Mouse (Mus musculus) cerebellum, adult (tissue): Measurements from ENCODE around the gene Rspo1.
"Not testable (repeated sequence)": the region's sequence is repeated elsewhere in the genome, so short reads cannot be mapped to it uniquely, and the experiment has no call there.

Source experiments
- ATAC-seq: cut with Nextera tagmentation; 2 replicates; pipeline ENCODE4 v1.9.2; 2017; ENCODE audit warnings: mild to moderate bottlenecking, moderate library complexity, mixed read lengths; ENCODE audit not compliant: insufficient number of reproducible peaks, low FRiP score, low TSS enrichment

Rspo1 gene

GRCm38 (mm10) chr4:124985671-124986602 is at the start of gene Rspo1:
TSS of gene Rspo1 (plus strand) at chr4:124986430.
- no peak for ATAC-seq

- peak; percentile 99 for ATAC-seq
Measured at GRCm38 (mm10) chr4:124936613-124937471, 49.4 kb upstream of the Rspo1 start, which contains the start of gene 9930104L06Rik. TSS of gene 9930104L06Rik (plus strand) at chr4:124937048.

DNA sequence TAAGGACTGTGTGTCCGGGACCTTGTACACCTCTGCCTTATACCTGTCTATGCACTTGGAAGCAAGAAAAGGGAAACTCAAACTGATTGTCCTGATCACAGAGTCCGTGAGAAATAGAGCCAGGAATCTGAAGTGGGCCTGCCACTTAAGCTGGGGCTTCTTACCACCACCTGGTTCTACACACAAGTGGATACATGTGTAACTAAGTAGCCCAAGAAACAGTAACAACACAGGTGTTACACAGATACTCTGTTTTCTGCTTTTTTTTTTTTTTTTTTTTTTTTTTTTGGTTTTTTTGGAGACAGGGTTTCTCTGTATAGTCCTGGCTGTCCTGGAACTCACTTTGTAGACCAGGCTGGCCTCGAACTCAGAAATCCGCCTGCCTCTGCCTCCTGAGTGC is 47.0 kb upstream of the Rspo1 start, which contains the start of gene Cdca8:
Cdca8 (minus strand) TSS at position 101 of the 400 bp plus-strand sequence.
- ATAC-seq: not testable (repeated sequence)

DNA sequence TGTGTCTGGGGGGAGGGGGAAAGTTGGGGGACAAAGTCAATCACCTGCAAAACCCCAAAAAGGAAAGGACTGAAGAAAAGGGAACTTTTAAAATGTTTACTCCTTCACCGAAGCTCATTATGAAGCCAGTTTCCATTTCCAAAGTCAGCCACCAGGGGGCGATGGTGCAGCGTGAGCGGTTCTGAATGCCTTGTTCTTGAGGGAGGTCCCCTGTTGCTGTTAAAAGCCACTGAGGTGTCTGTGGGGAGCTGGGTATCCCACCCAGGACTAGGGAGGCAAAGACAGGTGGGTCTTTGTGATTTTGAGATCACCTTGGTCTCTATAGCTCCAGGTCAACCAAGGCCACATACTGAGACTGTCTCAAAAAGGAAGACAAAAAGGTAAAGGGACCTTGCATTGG is 43.2 kb upstream of the Rspo1 start:
- no peak; the same call in 1 of the 2 replicates for ATAC-seq

- ATAC-seq: no peak
Measured at GRCm38 (mm10) chr4:124943781-124944180, 42.4 kb upstream of the Rspo1 start.

DNA sequence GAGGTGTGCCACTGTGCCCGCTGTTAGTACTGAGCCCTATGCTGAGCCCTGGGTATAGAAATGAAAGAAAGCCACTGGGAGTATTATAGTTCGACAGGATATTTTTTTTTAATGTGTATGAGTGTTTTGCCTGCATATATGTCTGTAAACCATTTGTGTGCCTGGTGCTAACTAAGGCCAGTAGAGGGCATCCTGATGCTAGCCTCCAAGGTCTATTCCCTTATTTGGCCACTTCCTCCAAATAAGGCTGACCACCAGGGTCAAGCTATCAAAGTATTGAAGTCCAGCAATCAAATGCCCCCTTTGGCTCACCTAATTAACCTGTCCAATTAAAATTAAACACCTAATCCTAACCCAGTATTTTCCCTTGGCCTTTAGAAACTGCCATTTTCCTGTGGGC is 41.3 kb upstream of the Rspo1 start:
- ATAC-seq: no peak

DNA sequence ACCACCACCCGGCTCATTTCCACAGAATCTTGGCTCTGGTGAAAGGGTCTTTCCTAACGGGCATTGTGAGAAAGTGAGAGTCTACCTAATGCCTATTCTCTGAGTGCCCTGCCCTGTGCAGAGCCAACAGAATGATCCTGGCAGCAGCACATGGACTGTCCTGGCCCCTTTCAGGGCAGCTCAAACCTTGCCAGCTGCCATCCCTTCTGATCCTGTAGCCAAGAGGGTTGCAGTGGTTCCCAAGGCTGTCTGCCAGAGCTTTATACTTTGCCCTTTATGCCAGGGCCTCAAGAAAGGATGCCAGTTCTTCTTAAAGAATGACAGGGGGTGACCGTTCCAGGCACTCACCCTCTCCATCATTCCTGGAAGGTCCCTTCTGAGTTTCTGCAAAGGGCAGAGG is 36.7 kb upstream of the Rspo1 start:
- ATAC-seq: no peak

GRCm38 (mm10) chr4:124950181-124951035 is 35.8 kb upstream of the Rspo1 start:
- ATAC-seq: no peak

DNA sequence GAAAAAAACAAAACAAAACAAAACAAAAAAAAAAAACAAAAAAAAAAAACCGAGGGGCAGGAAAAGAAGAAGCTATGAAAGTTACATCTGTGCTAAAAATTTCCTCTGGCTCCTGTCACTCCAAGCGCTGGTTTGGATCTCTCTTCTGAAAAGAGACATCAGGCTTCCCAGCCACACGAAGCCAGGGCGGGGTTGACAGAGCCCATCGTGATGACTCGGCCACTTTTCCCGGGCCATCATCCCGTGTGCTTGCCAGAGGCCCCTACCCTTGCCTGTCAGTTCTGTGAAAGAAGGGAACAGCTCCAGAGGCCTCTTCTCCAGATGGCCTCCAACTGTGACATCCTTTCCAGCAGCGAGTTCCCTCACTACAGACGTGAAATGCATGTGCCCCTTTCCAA is 35.2 kb upstream of the Rspo1 start:
- ATAC-seq: no peak

GRCm38 (mm10) chr4:124953546-124953945 is 32.7 kb upstream of the Rspo1 start:
- no peak for ATAC-seq

DNA sequence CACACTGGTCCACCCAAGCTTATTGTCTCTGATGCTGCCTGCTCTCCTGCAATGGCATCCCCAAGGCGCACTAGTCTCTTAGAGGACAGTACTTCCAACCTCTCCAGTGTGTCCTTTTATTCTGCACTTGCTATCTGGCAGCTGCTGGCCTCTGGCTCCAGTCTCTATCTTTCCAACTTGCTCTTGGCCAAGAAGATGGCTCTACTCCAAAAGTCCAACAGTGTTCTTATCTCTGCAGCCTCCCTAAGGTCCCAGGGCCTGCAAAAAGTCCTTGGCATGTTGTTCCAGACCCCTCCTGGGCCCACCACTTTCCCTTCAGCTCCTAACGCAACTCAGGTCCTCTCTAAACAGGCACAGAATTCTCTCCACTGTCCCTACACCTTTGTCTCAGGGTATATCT is 28.9 kb upstream of the Rspo1 start:
- ATAC-seq: no peak

GRCm38 (mm10) chr4:124959062-124959461 is 27.2 kb upstream of the Rspo1 start:
- ATAC-seq: no peak

DNA sequence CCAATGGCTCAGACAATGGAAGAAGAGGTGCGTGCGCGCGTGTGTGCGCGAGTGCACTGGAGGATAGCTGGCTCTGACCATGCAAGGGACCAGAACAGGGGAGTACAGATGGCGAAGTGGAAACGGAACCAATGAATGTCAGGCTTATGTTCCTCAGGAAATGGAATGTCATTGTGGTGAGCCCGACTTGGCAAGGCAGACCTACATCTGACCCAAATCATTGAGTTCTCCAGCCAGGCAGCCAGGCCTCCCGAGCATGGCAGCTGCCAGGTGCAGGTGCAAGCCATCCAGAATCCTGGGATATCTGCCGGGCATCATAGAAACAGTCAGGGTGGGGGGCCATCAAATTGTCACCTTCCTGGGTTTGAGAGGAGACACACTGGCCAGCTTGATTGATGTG is 25.3 kb upstream of the Rspo1 start:
- ATAC-seq: no peak

DNA sequence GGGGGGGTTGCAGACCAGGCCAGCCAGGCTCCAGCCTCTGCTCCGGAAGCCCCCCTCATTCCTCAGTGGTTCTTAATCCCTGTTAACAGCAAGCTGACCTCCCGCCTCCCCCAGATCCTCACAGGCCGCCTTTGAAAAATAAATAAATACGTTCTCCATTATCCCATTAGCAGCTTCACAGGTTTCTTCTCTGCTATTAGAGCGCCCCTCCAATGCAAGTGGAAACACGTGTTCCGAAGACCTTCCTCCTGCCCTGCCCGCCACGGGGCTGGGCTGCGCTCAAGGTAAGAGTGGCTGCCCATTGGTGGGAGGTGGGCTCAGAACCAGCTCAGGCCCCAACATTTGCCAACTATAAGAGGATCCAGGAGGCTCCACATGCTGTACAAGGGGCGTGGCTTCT is 23.7 kb upstream of the Rspo1 start:
- ATAC-seq: no peak

DNA sequence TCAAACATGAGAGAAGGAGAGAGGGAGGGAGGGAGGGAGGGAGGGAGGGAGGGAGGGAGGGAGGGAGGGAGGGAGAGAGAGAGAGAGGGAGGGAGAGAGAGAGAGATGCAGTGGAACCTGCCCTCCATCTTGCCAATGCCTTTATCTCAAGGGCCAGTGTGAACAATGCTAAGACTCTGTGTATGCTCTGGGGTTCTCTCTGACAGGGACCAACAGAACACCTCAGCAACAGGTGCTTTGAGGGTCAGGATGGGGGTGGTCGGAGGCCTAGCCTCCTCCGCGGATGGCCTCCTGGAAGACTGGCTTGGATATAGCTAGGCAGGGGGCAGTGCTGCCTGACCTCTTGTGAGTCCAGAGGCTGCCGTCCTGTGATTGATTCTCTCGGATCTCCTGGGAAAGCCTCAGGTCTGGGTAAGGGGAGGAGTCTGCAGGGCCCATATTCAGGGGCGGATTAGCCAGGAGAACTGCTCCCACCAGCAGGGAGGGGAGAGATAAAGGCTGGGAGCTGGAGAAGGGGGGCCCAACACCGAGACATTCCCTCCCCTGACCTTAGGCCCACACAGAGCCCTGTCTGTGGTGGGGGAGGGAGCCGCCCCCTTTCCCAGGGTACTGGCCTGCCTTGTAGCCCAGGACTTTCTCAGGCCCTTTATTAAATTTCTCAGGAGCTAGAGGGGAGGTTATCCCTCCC is 21.2 kb upstream of the Rspo1 start:
- ATAC-seq: no peak

DNA sequence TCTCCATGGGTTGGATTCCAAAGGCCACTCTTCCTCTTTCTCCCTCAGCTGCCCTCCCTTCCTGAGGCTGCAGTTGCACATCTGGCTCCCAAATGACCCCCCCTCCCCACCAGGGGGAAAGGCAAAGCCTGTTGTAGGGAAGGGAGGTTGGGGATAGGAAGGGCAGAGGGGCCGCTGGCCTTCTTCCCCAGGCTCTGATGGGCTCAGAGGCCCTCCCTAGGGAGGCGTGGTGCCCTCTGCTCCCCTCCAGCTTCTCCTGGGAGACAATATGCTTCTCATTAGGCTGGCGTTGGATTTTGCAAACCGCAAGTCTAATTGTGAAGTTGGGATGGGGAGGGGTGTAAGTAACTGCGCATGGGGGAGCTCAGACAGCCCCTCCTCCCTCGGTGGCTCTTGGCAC is 17.5 kb upstream of the Rspo1 start:
- no peak for ATAC-seq

DNA sequence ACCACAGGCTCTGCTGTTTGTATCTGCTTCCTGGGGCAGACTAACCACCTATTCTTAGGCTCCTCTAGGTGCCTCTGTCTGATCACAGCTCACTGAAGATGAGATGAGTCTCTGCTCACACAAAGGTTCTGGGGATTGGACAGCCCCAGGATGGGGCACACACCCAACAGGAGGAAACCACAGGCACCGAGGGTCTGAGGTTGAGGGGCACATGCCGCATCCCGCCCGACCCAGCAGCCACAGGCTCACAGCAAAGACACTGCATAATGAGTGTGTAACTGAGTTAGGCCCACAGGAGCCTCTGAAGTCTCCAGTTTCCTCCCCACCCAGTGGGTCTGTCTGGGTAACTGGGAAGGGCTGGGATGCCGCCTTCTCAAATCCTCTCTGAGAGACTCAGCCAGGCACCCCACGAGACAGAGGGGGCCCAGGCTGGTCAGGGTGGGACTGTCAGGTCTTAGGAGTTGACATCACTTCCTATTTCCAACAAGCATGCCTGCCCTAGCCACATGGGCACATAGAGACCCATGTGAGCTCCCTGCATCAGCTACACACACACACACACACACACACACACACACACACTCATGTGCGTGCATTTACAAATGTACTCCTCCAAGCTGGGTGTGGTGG is 16.9 kb upstream of the Rspo1 start:
- ATAC-seq: no peak

DNA sequence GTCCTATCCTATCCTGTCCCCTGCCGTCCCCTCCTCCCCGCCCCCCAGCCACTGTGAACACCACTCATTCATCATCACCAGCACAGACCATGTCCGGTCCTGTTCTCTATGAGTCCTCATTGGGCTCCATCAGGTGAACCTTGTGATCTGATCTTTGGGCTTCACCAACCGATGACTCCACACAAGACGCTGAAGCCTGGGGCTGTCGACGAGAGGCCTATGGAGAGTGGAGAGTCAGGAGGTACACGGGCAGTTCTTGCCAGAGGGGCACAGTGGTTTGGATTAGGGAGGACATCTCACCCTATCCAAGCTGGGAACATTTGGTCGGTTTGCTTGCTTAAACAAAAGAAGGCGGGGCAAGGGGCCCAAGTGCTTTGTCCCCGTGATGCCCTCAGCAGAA is 16.0 kb upstream of the Rspo1 start:
- ATAC-seq: no peak

DNA sequence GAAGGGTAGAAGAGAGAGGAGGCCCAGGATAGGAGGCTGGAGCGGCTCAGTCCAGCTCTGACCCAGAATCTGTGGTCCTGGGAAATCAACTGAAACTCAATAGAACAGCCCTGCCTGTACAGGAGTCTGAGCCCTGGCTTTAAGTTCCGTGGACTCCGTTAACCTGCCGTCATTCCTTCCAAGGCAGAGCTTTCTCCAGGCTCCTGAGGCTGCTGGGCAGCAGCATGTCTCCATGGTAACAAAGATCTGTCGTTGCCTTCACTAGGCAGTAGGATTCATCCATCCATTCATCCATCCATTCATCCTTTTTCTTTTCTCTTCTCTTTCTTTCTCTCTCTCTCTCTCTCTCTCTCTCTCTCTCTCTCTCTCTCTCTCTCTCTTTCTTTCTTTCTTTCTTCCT is 15.6 kb upstream of the Rspo1 start:
- ATAC-seq: no peak
